ENCODE assay signal across 18 mouse cellular contexts in genomic region chr2:167622965-167623364, GRCm38 (mm10). TPM values are rescaled to one million over a fixed set of nuclear protein-coding genes. Genes with fewer than 3 reads are reported as not detected.
DNase-seq lines count a peak whose midpoint lies in the region; ATAC-seq and TF ChIP-seq lines count a peak whose summit lies in the region.
"Had no signal": no experiment of that assay in that cellular context is flagged by ENCODE, and none has a peak within 500 bp of the region (broad histone marks: within the 10 kb centered on the region; RNA-seq: fewer than 3 reads in every experiment).

No protein-coding gene starts in this region.

- peaks cover 77% of the 10 kb centered on the region for H3K36me3 ChIP-seq in liver, embryonic 13.5 days
- peaks cover 12% of the 10 kb centered on the region for H3K36me3 ChIP-seq in intestine, postnatal 0 days (ENCODE audit: control insufficient read depth, insufficient read depth)
- H3K36me3 ChIP-seq in neural tube, embryonic 15.5 days = peaks cover 2% of the 10 kb centered on the region; the same call in 1 of the 2 replicates

- no peak overlapping the region for H3K4me3 ChIP-seq in gastrocnemius, adult 2 months
- no peak overlapping the region for H3K4me3 ChIP-seq in liver, embryonic 13.5 days (replicated peaks)
- no peak overlapping the region for H3K4me3 ChIP-seq in intestine, postnatal 0 days (ENCODE audit: low read depth, low read length)
- H3K4me3 ChIP-seq in neural tube, embryonic 15.5 days (replicated peaks) = no peak overlapping the region
- H3K4me3 ChIP-seq: hindbrain, embryonic 12.5 days; limb, embryonic 15.5 days had no signal

- no peak for ATAC-seq in liver, embryonic 13.5 days (ENCODE audit: low read depth)
- ATAC-seq in intestine, postnatal 0 days = peak; percentile 70
- ATAC-seq in neural tube, embryonic 15.5 days (ENCODE audit: low FRiP score) = no peak
- ATAC-seq: forebrain, embryonic 16.5 days had no signal

- no peak for TF ChIP-seq CTCF in gastrocnemius, adult 2 months (IDR thresholded peaks at IDR 0.05)
- TF ChIP-seq CTCF in intestine, postnatal 0 days (IDR thresholded peaks at IDR 0.05; ENCODE audit: low read depth) = no peak

- H3K4me2 ChIP-seq in liver, embryonic 13.5 days = 0 out of 2 replicates have a peak overlapping the region, but pooled peaks have one; percentile 1
- no peak overlapping the region for H3K4me2 ChIP-seq in intestine, postnatal 0 days (replicated peaks; ENCODE audit: low read depth)
- no peak overlapping the region for H3K4me2 ChIP-seq in neural tube, embryonic 15.5 days
- H3K4me2 ChIP-seq: hindbrain, embryonic 12.5 days; limb, embryonic 15.5 days; midbrain, embryonic 11.5 days had no signal

- peak overlapping the region; percentile 35 for H3K9ac ChIP-seq in liver, embryonic 13.5 days
- H3K9ac ChIP-seq in intestine, postnatal 0 days (ENCODE audit: low read depth, low read length) = no peak overlapping the region
- no peak overlapping the region for H3K9ac ChIP-seq in neural tube, embryonic 15.5 days (replicated peaks)
- H3K9ac ChIP-seq: hindbrain, embryonic 12.5 days; limb, embryonic 15.5 days had no signal

- H3K9me3 ChIP-seq in liver, embryonic 13.5 days (replicated peaks) = no peaks in the 10 kb centered on the region
- H3K9me3 ChIP-seq in intestine, postnatal 0 days (ENCODE audit: control insufficient read depth) = no peaks in the 10 kb centered on the region
- H3K9me3 ChIP-seq in neural tube, embryonic 15.5 days (replicated peaks) = no peaks in the 10 kb centered on the region
- H3K9me3 ChIP-seq: G1E; hindbrain, embryonic 12.5 days; limb, embryonic 15.5 days had no signal

- 62% methylated on average over 5 of the region's 5 CpGs for WGBS in liver, embryonic 13.5 days (ENCODE audit: insufficient replicate concordance)
- 43% methylated on average over 5 of the region's 5 CpGs for WGBS in intestine, postnatal 0 days
- 83% methylated on average over 5 of the region's 5 CpGs for WGBS in neural tube, embryonic 15.5 days

- H3K4me1 ChIP-seq in liver, embryonic 13.5 days (replicated peaks) = peaks cover 89% of the 10 kb centered on the region
- H3K4me1 ChIP-seq in intestine, postnatal 0 days (replicated peaks; ENCODE audit: control insufficient read depth, insufficient read depth, low read length) = peaks cover 7% of the 10 kb centered on the region; the same call in 1 of the 2 replicates
- peaks cover 33% of the 10 kb centered on the region for H3K4me1 ChIP-seq in neural tube, embryonic 15.5 days

- no peak for DNase-seq in gastrocnemius, adult 2 months
- no peak for DNase-seq in gastrocnemius, postnatal 4 days (ENCODE audit: low spot score in 2 of 2)
- DNase-seq in liver, embryonic 13.5 days = no peak
- DNase-seq in liver = no peak
- DNase-seq in embryo, embryonic 9.5 days (ENCODE audit: extremely low spot score) = no peak
- no peak for DNase-seq in layer of hippocampus, postnatal 25 days (ENCODE audit: extremely low spot score in 1 of 2, low spot score in 1 of 2)
- DNase-seq: adrenal gland, adult 2 months; gastrocnemius, postnatal 10 days; retina, postnatal 1 day; thymus, postnatal 14 days had no signal

- peak overlapping the region; percentile 79 for H3K27ac ChIP-seq in gastrocnemius, adult 2 months
- H3K27ac ChIP-seq in liver, embryonic 13.5 days = peak overlapping the region; percentile 65
- H3K27ac ChIP-seq in intestine, postnatal 0 days (ENCODE audit: low read depth, low read length) = peak overlapping the region; percentile 46; the same call in 1 of the 2 replicates
- H3K27ac ChIP-seq in neural tube, embryonic 15.5 days (replicated peaks) = no peak overlapping the region
- H3K27ac ChIP-seq: hindbrain, embryonic 12.5 days; limb, embryonic 15.5 days had no signal

- H3K27me3 ChIP-seq in liver, embryonic 13.5 days = no peaks in the 10 kb centered on the region
- H3K27me3 ChIP-seq in intestine, postnatal 0 days (replicated peaks; ENCODE audit: control insufficient read depth, insufficient read depth, low read length) = no peaks in the 10 kb centered on the region
- no peaks in the 10 kb centered on the region for H3K27me3 ChIP-seq in neural tube, embryonic 15.5 days (replicated peaks)
- H3K27me3 ChIP-seq: hindbrain, embryonic 12.5 days; limb, embryonic 15.5 days had no signal

- intact Hi-C loops in gastrocnemius, adult 2 months (cut with DNase I) = no loop called here

RNA-seq across cellular contexts. Expression of gene Ube2v1, which starts 8.9 kb away (rescaled TPM):
- total RNA-seq in gastrocnemius, adult 2 months (2021) = 100 to 1,000 TPM; 170 to 181 TPM
- total RNA-seq in gastrocnemius, postnatal 4 days (2021) = 100 to 1,000 TPM; 183 to 193 TPM
- 205 and 229 TPM in 2 replicates for polyA plus RNA-seq in liver, embryonic 13.5 days (2015; fragmentation: Nextera tagmentation; extraction: Ambion mirVana)
- polyA plus RNA-seq in intestine, postnatal 0 days (2015; fragmentation: Nextera tagmentation; extraction: Ambion mirVana) = 173 and 174 TPM in 2 replicates
- polyA plus RNA-seq in neural tube, embryonic 15.5 days (2015; fragmentation: Nextera tagmentation; extraction: Ambion mirVana) = 351 and 371 TPM in 2 replicates
- 100 to 1,000 TPM; 213 to 235 TPM for total RNA-seq in layer of hippocampus, postnatal 25 days (2021)

RNA-seq across cellular contexts. Expression of gene Gm20431, which starts 38.3 kb away (rescaled TPM):
- 10 to 100 TPM in 1 of 2 experiments, 1 to 10 TPM in 1; 3.7 to 11.5 TPM for total RNA-seq in gastrocnemius, adult 2 months (2021)
- 10 to 100 TPM; 20.3 to 22.9 TPM for total RNA-seq in gastrocnemius, postnatal 4 days (2021)
- 2.9 TPM in 1 of 2 replicates, not detected in the other for polyA plus RNA-seq in liver, embryonic 13.5 days (2015; fragmentation: Nextera tagmentation; extraction: Ambion mirVana)
- 8.8 and 10.0 TPM in 2 replicates for polyA plus RNA-seq in intestine, postnatal 0 days (2015; fragmentation: Nextera tagmentation; extraction: Ambion mirVana)
- polyA plus RNA-seq in neural tube, embryonic 15.5 days (2015; fragmentation: Nextera tagmentation; extraction: Ambion mirVana) = 8.0 and 13.8 TPM in 2 replicates
- total RNA-seq in layer of hippocampus, postnatal 25 days (2021) = 10 to 100 TPM; 51.0 to 51.3 TPM
- total RNA-seq: neutrophil, adult 5-6 weeks had no signal
- polyA plus RNA-seq: G1E had no signal
